Mouse (Mus musculus) neural tube, embryonic 14.5 days (tissue): Measurements from ENCODE around the gene Grb7. TPM values are rescaled to one million over a fixed set of nuclear protein-coding genes. Genes with fewer than 3 reads are reported as not detected.
A peak's percentile ranks its signal among the peaks of the same experiment; 100 is the strongest.

Experiments used
- ATAC-seq: fragments of 200-750 bp; cut with Nextera tagmentation; 2 replicates; pipeline ENCODE4 v1.8.0; 2017; ENCODE audit warnings: low read depth, mild to moderate bottlenecking, moderate TSS enrichment, moderate library complexity
- H3K27ac ChIP-seq: fragments of 300-500 bp; sonication (generic); 2 replicates; pipeline ENCODE4 v1.5.1; 2014; ENCODE audit warnings: low read depth, mild to moderate bottlenecking, control low read depth, low read length, moderate library complexity, mixed read lengths
- H3K27me3 ChIP-seq: fragments of 300-500 bp; sonication (generic); 2 replicates; pipeline ENCODE4 v1.6.1; 2014; ENCODE audit warnings: low read length; ENCODE audit not compliant: control insufficient read depth, insufficient read depth
- H3K36me3 ChIP-seq: fragments of 300-500 bp; sonication (generic); 2 replicates; pipeline ENCODE4 v1.6.1; 2014; ENCODE audit warnings: low read length, mixed read lengths; ENCODE audit not compliant: control insufficient read depth, insufficient read depth
- H3K4me1 ChIP-seq: fragments of 300-500 bp; sonication (generic); 2 replicates; pipeline ENCODE4 v1.6.1; 2014; ENCODE audit warnings: low read length; ENCODE audit not compliant: control insufficient read depth, insufficient read depth
- H3K4me2 ChIP-seq: fragments of 300-500 bp; sonication (generic); 2 replicates; pipeline ENCODE4 v1.6.1; 2014; ENCODE audit warnings: mild to moderate bottlenecking, low read depth, low read length, control low read depth
- H3K4me3 ChIP-seq: fragments of 300-500 bp; sonication (generic); 2 replicates; pipeline ENCODE4 v1.5.1; 2014; ENCODE audit warnings: low read depth, low read length, control low read depth, mixed read lengths
- H3K9ac ChIP-seq: fragments of 300-500 bp; sonication (generic); replicated peaks from 2 replicates; pipeline ENCODE4 v1.6.1; 2014; ENCODE audit warnings: low read depth, mild to moderate bottlenecking, control low read depth, low read length, mixed read lengths
- H3K9me3 ChIP-seq: fragments of 300-500 bp; sonication (generic); 2 replicates; pipeline ENCODE4 v1.6.1; 2016; ENCODE audit warnings: low read length; ENCODE audit not compliant: control insufficient read depth
- WGBS: fragments of 180-500 bp; shearing (Covaris S2); extraction: QIAGEN DNeasy Blood & Tissue Kit; methylation state at CpG from one replicate; pipeline ENCODE4 v1.1.7; 2014; 5-methylcytosine and 5-hydroxymethylcytosine counted together
- polyA plus RNA-seq: library from polyadenylated mRNA; unstranded; fragments of >200 nt; fragmentation: Nextera tagmentation; extraction: Ambion mirVana; gene quantifications from 2 replicates; pipeline ENCODE4 v1.2.1, GENCODE M21; 2014

Gene Grb7
- polyA plus RNA-seq, 1 experiment from 2014 or later = 0.86 TPM

DNA sequence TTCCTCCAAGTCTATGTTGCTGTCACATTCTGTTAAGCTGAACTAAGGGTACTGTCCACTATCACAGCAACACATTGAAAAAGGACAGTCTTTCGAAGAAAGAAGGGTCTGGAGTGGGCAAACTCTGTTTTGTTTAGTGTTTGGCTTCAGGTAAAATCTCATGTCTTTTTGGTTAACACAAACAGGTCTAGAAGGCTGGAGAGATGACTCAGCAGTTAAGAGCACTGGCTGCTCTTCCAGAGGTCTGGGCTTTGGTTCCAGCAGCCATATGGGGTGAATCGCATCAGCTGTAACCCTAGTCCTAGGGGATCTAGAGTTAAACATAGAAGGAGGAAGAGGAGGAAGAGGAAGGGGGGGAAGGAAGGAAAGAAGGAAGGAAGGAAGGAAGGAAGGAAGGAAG, 39.6 kb downstream of the Grb7 start:
- Histone ChIP-seq H3K36me3 (no peaks in the 10 kb centered on the region), H3K27me3 (no peaks in the 10 kb centered on the region), H3K4me3 (no peak overlapping the region), H3K9ac (no peak overlapping the region), H3K4me2 (no peak overlapping the region), H3K27ac (no peak overlapping the region), H3K9me3 (no peaks in the 10 kb centered on the region), H3K4me1 (peaks cover 5% of the 10 kb centered on the region; the same call in 1 of the 2 replicates)
- WGBS = 87% methylated on average over 2 of the region's 2 CpGs
- no peak for ATAC-seq

- 87% methylated on average over 4 of the region's 5 CpGs for WGBS
- ATAC-seq = no peak
- no peaks in the 10 kb centered on the region for H3K36me3 ChIP-seq
Measured at GRCm38 (mm10) chr11:98487526-98488040, 41.4 kb downstream of the Grb7 start.

GRCm38 (mm10) chr11:98488540-98489234, 42.5 kb downstream of the Grb7 start:
- Histone ChIP-seq H3K36me3 (no peaks in the 10 kb centered on the region), H3K27ac (0 out of 2 replicates have a peak overlapping the region, but pooled peaks have one; percentile 57), H3K4me2 (no peak overlapping the region; the same call in 1 of the 2 replicates), H3K4me3 (no peak overlapping the region), H3K4me1 (peaks cover 5% of the 10 kb centered on the region; the same call in 1 of the 2 replicates), H3K9ac (no peak overlapping the region), H3K9me3 (no peaks in the 10 kb centered on the region), H3K27me3 (no peaks in the 10 kb centered on the region)
- 53% methylated on average over 20 of the region's 20 CpGs for WGBS
- peak; percentile 46; the same call in 1 of the 2 replicates for ATAC-seq

More at GRCm38 (mm10) chr11:98487526-98488040, 41.4 kb downstream of the Grb7 start:
- no peaks in the 10 kb centered on the region for H3K27me3 ChIP-seq
- no peak overlapping the region for H3K4me3 ChIP-seq
- H3K9me3 ChIP-seq = no peaks in the 10 kb centered on the region
- no peak overlapping the region for H3K4me2 ChIP-seq
- H3K9ac ChIP-seq = no peak overlapping the region
- H3K4me1 ChIP-seq = peaks cover 5% of the 10 kb centered on the region; the same call in 1 of the 2 replicates
- H3K27ac ChIP-seq = no peak overlapping the region

DNA sequence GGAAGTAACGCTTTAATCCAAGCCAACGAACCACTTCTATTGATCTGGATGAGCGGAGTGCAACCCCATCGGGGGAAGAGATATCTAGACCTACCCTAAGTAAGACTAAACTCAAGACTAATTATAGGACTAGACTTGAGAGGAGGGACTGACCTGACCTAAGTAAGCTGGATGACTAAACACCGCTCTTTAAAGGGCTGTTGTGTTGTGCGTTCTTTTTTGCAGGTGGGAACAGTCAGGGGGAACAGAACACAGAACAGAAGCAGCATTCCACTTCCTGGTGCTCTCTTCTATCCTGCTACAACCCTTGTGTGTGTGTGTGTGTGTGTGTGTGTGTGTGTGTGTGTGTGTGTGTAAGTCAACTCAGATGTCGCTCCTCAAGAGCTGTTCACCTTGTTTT, 45.4 kb downstream of the Grb7 start:
- H3K9me3 ChIP-seq = no peaks in the 10 kb centered on the region
- WGBS = 92% methylated on average over 7 of the region's 7 CpGs
- H3K4me2 ChIP-seq = no peak overlapping the region
- H3K4me1 ChIP-seq = peaks cover 5% of the 10 kb centered on the region; the same call in 1 of the 2 replicates
- H3K27me3 ChIP-seq = no peaks in the 10 kb centered on the region
- no peak overlapping the region for H3K9ac ChIP-seq
- no peak for ATAC-seq
- no peak overlapping the region for H3K27ac ChIP-seq
- H3K36me3 ChIP-seq = no peaks in the 10 kb centered on the region
- no peak overlapping the region for H3K4me3 ChIP-seq

DNA sequence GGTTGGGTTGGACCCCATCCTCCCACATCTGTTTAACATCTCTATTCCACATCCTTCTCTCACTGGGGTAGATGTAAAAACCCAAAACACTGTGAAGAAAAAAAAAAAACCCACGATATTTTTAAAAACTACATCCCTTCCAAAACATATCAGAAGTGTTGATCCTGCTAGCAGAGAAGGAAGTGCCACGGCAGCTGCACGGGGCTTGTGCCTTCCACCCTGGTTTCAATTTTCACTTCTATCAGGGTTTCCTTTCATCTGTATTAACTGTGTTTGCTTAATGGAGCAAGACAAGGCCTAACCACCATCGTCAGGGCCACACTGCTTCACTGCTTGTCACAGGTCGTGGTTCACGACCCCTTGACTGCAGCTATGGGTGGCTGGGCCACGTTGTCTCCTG, 46.8 kb downstream of the Grb7 start:
- H3K4me3 ChIP-seq = no peak overlapping the region

DNA sequence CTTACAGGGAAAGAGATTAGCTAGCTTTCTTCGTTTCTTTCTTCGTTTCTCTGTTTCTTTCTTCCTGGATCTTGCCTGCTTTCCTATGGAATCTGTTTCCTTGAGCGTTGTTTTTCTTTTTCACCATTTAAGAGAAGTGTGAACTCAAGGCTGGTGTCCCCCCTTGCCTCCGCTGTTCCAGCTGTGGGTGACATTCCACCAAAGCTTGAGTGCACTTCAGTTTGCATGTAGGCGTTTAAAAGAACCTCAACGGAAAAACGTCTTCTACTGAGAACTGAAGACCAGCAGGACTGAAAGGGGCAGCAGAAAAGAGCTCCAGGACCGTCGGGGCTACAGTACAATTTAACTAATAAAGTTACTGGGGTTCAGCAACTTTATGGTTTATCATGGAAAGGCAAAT, 47.2 kb downstream of the Grb7 start:
- Histone ChIP-seq H3K9me3 (no peaks in the 10 kb centered on the region), H3K36me3 (no peaks in the 10 kb centered on the region), H3K4me3 (no peak overlapping the region), H3K27ac (no peak overlapping the region), H3K27me3 (no peaks in the 10 kb centered on the region), H3K4me2 (no peak overlapping the region), H3K9ac (no peak overlapping the region), H3K4me1 (peaks cover 12% of the 10 kb centered on the region; the same call in 1 of the 2 replicates)
- no peak for ATAC-seq
- 77% methylated on average over 9 of the region's 9 CpGs for WGBS

More for the DNA sequence above, 46.8 kb downstream of the Grb7 start:
- peaks cover 12% of the 10 kb centered on the region; the same call in 1 of the 2 replicates for H3K4me1 ChIP-seq
- no peaks in the 10 kb centered on the region for H3K27me3 ChIP-seq
- no peak overlapping the region for H3K27ac ChIP-seq
- no peaks in the 10 kb centered on the region for H3K36me3 ChIP-seq
- H3K9ac ChIP-seq = no peak overlapping the region
- no peak for ATAC-seq
- H3K9me3 ChIP-seq = no peaks in the 10 kb centered on the region
- WGBS = 17% methylated on average over 7 of the region's 7 CpGs
- H3K4me2 ChIP-seq = no peak overlapping the region

- peaks cover 6% of the 10 kb centered on the region; the same call in 1 of the 2 replicates for H3K4me1 ChIP-seq
- H3K4me2 ChIP-seq = no peak overlapping the region
- no peak overlapping the region for H3K4me3 ChIP-seq
- no peaks in the 10 kb centered on the region for H3K27me3 ChIP-seq
- H3K9ac ChIP-seq = no peak overlapping the region
- H3K27ac ChIP-seq = no peak overlapping the region
- no peak for ATAC-seq
- WGBS = 89% methylated on average over 5 of the region's 5 CpGs
- no peaks in the 10 kb centered on the region for H3K9me3 ChIP-seq
- H3K36me3 ChIP-seq = no peaks in the 10 kb centered on the region
Measured at GRCm38 (mm10) chr11:98495176-98495719, 49.1 kb downstream of the Grb7 start.

DNA sequence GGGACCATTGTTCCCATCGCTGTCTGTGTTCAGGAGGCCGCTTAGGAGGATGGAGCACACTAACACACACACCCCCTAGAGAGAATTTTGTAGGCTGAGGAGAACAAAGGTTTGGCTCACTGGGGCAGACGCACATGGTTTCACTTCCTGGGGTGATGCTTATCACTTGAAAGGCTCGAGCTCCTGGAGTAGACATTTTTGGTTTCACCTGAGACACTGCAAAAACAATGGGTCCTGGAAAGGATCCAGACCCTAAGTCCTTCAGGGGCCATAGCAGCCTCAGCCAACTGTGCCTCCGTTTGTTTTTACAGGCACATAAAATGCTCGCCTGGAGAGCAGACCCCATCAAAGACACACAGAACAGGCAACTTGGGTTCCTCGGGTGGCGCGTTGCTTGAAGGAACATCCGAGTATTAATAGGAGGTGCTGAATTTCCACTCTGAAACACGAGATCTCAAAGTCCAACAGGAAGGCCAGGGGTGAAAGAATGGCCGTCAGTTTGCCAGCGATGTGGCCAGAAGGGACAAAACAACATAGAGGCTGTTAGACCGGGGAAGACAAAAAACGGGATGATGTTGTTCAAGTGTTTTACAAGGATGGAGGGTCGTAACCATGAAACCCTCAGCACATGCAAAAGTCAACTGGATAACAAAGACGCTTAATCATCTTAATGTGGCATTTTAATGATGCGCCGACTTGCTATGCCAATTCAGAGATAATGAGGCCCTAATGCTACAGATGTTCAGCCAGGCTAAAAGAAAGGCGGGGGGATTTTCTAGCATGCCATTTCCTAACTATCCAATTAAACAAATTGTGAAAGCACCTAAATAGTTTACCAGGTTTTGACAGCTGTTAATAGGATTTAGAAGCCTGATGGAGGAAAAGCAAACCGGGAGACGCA, 51.4 kb downstream of the Grb7 start:
- peak; percentile 73 for ATAC-seq
- WGBS = 8% methylated on average over 22 of the region's 22 CpGs
- H3K4me1 ChIP-seq = peaks cover 11% of the 10 kb centered on the region; the same call in 1 of the 2 replicates
- H3K4me3 ChIP-seq = no peak overlapping the region
- no peaks in the 10 kb centered on the region for H3K36me3 ChIP-seq
- peak overlapping the region; percentile 22; the same call in 1 of the 2 replicates for H3K9ac ChIP-seq
- no peaks in the 10 kb centered on the region for H3K27me3 ChIP-seq
- H3K9me3 ChIP-seq = no peaks in the 10 kb centered on the region
- peak overlapping the region; percentile 85 for H3K27ac ChIP-seq
- peak overlapping the region; percentile 12; the same call in 1 of the 2 replicates for H3K4me2 ChIP-seq
